Mouse (Mus musculus): Measurements from ENCODE around the gene Irs1.

GRCm38 (mm10) chr1:82287052-82287775 lies 4.0 kb downstream of the Irs1 start:
- TF ChIP-seq CTCF (IDR thresholded peaks at IDR 0.05; ENCODE audit: low read depth) (no peak), EP300 (IDR thresholded peaks at IDR 0.05; ENCODE audit: low read depth) (no peak)

Data from liver, embryonic 14.5 days (tissue).